Comparison of ENCODE assay signal across 8 mouse cellular contexts in the genomic region with DNA sequence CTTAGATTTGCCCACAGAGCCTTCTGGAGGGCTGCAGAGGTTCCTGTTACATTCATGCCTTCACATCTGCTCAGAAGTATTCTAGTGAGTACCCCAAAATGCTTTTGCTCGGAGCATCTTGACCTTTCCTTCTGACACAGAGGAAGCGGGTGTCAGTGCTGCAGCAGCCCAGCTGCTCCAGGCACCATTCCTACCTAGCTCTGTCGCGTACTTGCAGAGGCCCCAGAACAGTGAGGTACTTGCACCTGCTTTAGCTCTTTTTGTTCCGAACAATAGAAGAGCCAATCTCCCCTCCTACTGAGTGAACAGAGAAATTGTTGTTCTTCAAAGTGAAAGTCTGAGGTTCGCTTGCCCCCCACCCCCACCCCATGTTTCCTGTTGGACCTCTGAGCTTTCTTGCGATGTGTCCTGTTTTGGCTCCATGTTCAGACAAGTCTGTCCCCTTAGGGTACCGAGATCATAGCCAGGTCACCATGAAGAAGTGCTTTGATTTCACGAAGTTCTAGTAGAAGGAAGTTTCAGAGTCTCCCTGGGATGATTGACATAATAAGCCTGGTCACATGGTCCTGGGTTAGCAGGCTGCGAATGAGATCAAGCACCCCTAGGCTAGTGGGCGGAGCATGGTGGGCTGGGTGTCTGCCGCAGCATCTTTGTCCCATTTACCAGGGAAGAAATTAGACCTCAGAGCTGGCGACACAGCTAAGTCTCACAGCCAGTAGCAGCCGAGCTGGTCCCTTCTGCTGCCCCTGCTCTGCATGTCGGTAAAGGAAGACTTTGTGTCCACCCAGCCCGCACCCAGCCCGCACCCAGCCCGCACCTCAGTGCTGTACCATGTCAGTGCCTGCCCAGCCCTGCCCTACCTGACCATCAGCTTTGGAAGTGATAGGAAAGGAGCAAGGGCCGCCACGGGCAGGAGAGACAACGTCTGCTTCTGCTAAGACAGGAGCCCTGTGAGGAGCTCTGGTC.
A peak's percentile ranks its signal among the peaks of the same experiment; 100 is the strongest.
DNase-seq lines count a peak whose midpoint lies in the region; ATAC-seq and TF ChIP-seq lines count a peak whose summit lies in the region.

No protein-coding gene starts in this region.

- TF ChIP-seq CTCF in liver, embryonic 14.5 days (IDR thresholded peaks at IDR 0.05; ENCODE audit: low read depth): no peak

- TF ChIP-seq EP300 in liver, embryonic 14.5 days (IDR thresholded peaks at IDR 0.05; ENCODE audit: low read depth): no peak

- 0 out of 2 replicates have a peak, but pooled peaks cover 7% of the 10 kb centered on the region for H3K36me3 ChIP-seq in kidney, embryonic 15.5 days
- H3K36me3 ChIP-seq in embryonic facial prominence, embryonic 13.5 days: peaks cover 5% of the 10 kb centered on the region; the same call in 1 of the 2 replicates
- H3K36me3 ChIP-seq in liver, embryonic 14.5 days (replicated peaks; ENCODE audit: control insufficient read depth, insufficient read depth, low read depth): no peaks in the 10 kb centered on the region
- no peaks in the 10 kb centered on the region for H3K36me3 ChIP-seq in neural tube, embryonic 13.5 days

- no peak overlapping the region for H3K9ac ChIP-seq in kidney, embryonic 15.5 days
- no peak overlapping the region for H3K9ac ChIP-seq in embryonic facial prominence, embryonic 13.5 days
- H3K9ac ChIP-seq in liver, embryonic 14.5 days (replicated peaks): no peak overlapping the region
- no peak overlapping the region for H3K9ac ChIP-seq in neural tube, embryonic 13.5 days

- 55% methylated on average over 21 of the region's 21 CpGs for WGBS in kidney, embryonic 15.5 days
- 15% methylated on average over 21 of the region's 21 CpGs for WGBS in embryonic facial prominence, embryonic 13.5 days
- WGBS in liver, embryonic 14.5 days (ENCODE audit: insufficient replicate concordance): 48% methylated on average over 21 of the region's 21 CpGs
- WGBS in neural tube, embryonic 13.5 days: 44% methylated on average over 21 of the region's 21 CpGs

- peak overlapping the region; percentile 5; the same call in 1 of the 2 replicates for H3K27ac ChIP-seq in kidney, embryonic 15.5 days
- peak overlapping the region; percentile 80 for H3K27ac ChIP-seq in embryonic facial prominence, embryonic 13.5 days
- no peak overlapping the region for H3K27ac ChIP-seq in liver, embryonic 14.5 days
- no peak overlapping the region for H3K27ac ChIP-seq in neural tube, embryonic 13.5 days (replicated peaks)

- peak overlapping the region; percentile 14 for H3K4me2 ChIP-seq in kidney, embryonic 15.5 days
- peak overlapping the region; percentile 55 for H3K4me2 ChIP-seq in embryonic facial prominence, embryonic 13.5 days
- H3K4me2 ChIP-seq in liver, embryonic 14.5 days (ENCODE audit: low read depth): no peak overlapping the region
- peak overlapping the region; percentile 39 for H3K4me2 ChIP-seq in neural tube, embryonic 13.5 days

- no peaks in the 10 kb centered on the region for H3K27me3 ChIP-seq in kidney, embryonic 15.5 days
- H3K27me3 ChIP-seq in embryonic facial prominence, embryonic 13.5 days: no peaks in the 10 kb centered on the region
- H3K27me3 ChIP-seq in liver, embryonic 14.5 days (ENCODE audit: control insufficient read depth, insufficient read depth, low read length): no peaks in the 10 kb centered on the region
- no peaks in the 10 kb centered on the region for H3K27me3 ChIP-seq in neural tube, embryonic 13.5 days

- H3K9me3 ChIP-seq in kidney, embryonic 15.5 days (replicated peaks): no peaks in the 10 kb centered on the region
- no peaks in the 10 kb centered on the region for H3K9me3 ChIP-seq in embryonic facial prominence, embryonic 13.5 days
- H3K9me3 ChIP-seq in liver, embryonic 14.5 days (ENCODE audit: control insufficient read depth, low read length): no peaks in the 10 kb centered on the region
- H3K9me3 ChIP-seq in neural tube, embryonic 13.5 days: no peaks in the 10 kb centered on the region

- DNase-seq in kidney, adult 9 months: no peak
- DNase-seq in liver, embryonic 14.5 days (ENCODE audit: low read depth in 3 of 3, low spot score in 3 of 3): no peak
- DNase-seq in urinary bladder, adult 2 months (ENCODE audit: low spot score): no peak
- no peak for DNase-seq in ovary, postnatal 36 days (ENCODE audit: low spot score)

- H3K4me3 ChIP-seq in kidney, embryonic 15.5 days (replicated peaks): no peak overlapping the region
- peak overlapping the region; percentile 23 for H3K4me3 ChIP-seq in embryonic facial prominence, embryonic 13.5 days
- H3K4me3 ChIP-seq in liver, embryonic 14.5 days (ENCODE audit: insufficient read depth in 1 of 2, low read depth in 2 of 2, low read length in 2 of 2): no peak overlapping the region
- H3K4me3 ChIP-seq in neural tube, embryonic 13.5 days: no peak overlapping the region

- H3K4me1 ChIP-seq in kidney, embryonic 15.5 days: peaks cover 34% of the 10 kb centered on the region
- H3K4me1 ChIP-seq in embryonic facial prominence, embryonic 13.5 days: peaks cover 46% of the 10 kb centered on the region
- H3K4me1 ChIP-seq in liver, embryonic 14.5 days (replicated peaks; ENCODE audit: control insufficient read depth in 2 of 2, insufficient read depth in 2 of 2, low read length in 1 of 2): peaks cover 0 to 3% of the 10 kb centered on the region in 2 experiments; a peak in 2 of 4 replicates
- H3K4me1 ChIP-seq in neural tube, embryonic 13.5 days (replicated peaks): peaks cover 35% of the 10 kb centered on the region

- ATAC-seq in kidney, embryonic 15.5 days (replicated peaks; ENCODE audit: low FRiP score): no peak; the same call in 1 of the 2 replicates
- peak; percentile 72 for ATAC-seq in embryonic facial prominence, embryonic 13.5 days (ENCODE audit: insufficient number of reproducible peaks, insufficient read depth, low FRiP score, low TSS enrichment, low read depth)
- ATAC-seq in hematopoietic stem cell, adult 5-6 weeks (replicated peaks in 1 of 2; ENCODE audit: insufficient read depth in 1 of 2, low FRiP score in 2 of 2, low TSS enrichment in 1 of 2, low read depth in 1 of 2, poor library complexity in 2 of 2, severe bottlenecking in 2 of 2): peak; percentile 87 to 88
- ATAC-seq in liver, embryonic 14.5 days (ENCODE audit: insufficient read depth): 0 out of 2 replicates have a peak, but pooled peaks have one; percentile 15
- 0 out of 2 replicates have a peak, but pooled peaks have one; percentile 12 for ATAC-seq in neural tube, embryonic 13.5 days (ENCODE audit: low read depth)

Comparison
In these comparisons a context has a peak if more than half of its experiments do, and no peak if none do; other contexts are left out.
1. H3K27ac ChIP-seq: peak in kidney, embryonic 15.5 days (single experiment) and embryonic facial prominence, embryonic 13.5 days (single experiment); none in liver, embryonic 14.5 days (single experiment) and neural tube, embryonic 13.5 days (single experiment).